Mouse (Mus musculus): ENCODE measurements at regions not wholly inside any gene's neighbourhood (a gene's known extent, or its start where the extent isn't known, plus 50 kb on each side); places are given as distances from the start of the nearest gene placed in this dataset.

- peak; percentile 57 for DNase-seq (ENCODE audit: low read depth, low spot score)
Observed at GRCm38 (mm10) chr5:9954652-9955051, 229.7 kb upstream of the Grm3 start.

GRCm38 (mm10) chr5:9938746-9939145 is 213.8 kb upstream of the Grm3 start:
- DNase-seq (ENCODE audit: low read depth, low spot score), result no peak

- no peak for DNase-seq (ENCODE audit: low read depth, low spot score)
Observed at GRCm38 (mm10) chr5:9912936-9913335, 188.0 kb upstream of the Grm3 start.

GRCm38 (mm10) chr5:9911783-9912182 is 186.8 kb upstream of the Grm3 start:
- no peak for DNase-seq (ENCODE audit: low read depth, low spot score)

- DNase-seq (ENCODE audit: low read depth, low spot score), result no peak
Observed at GRCm38 (mm10) chr5:9911089-9911473, 186.1 kb upstream of the Grm3 start.

GRCm38 (mm10) chr5:9910452-9911088 is 185.6 kb upstream of the Grm3 start:
- no peak for DNase-seq (ENCODE audit: low read depth, low spot score)

- DNase-seq (ENCODE audit: low read depth, low spot score), result no peak
Observed at GRCm38 (mm10) chr5:9895297-9895696, 170.3 kb upstream of the Grm3 start.

- no peak for DNase-seq (ENCODE audit: low read depth, low spot score)
Observed at GRCm38 (mm10) chr5:9878063-9878462, 153.1 kb upstream of the Grm3 start.

- DNase-seq (ENCODE audit: low read depth, low spot score), result no peak
Observed at GRCm38 (mm10) chr5:9869091-9869490, 144.1 kb upstream of the Grm3 start.

GRCm38 (mm10) chr5:9829750-9830149 is 104.8 kb upstream of the Grm3 start:
- DNase-seq (ENCODE audit: low read depth, low spot score), result no peak

GRCm38 (mm10) chr5:9801707-9802106 is 76.7 kb upstream of the Grm3 start:
- DNase-seq (ENCODE audit: low read depth, low spot score), result no peak

GRCm38 (mm10) chr5:9781107-9781506 is 56.1 kb upstream of the Grm3 start:
- no peak for DNase-seq (ENCODE audit: low read depth, low spot score)

Measured in forelimb bud, embryonic 11.5 days (tissue).